Mouse (Mus musculus): ENCODE measurements around the gene Olfr651. TPM values are rescaled to one million over a fixed set of nuclear protein-coding genes. Genes with fewer than 3 reads are reported as not detected.
"Not testable (repeated sequence)": the region's sequence is repeated elsewhere in the genome, so short reads cannot be mapped to it uniquely, and the experiment has no call there.

The Olfr651 gene
- polyA plus RNA-seq (2015; fragmentation: Nextera tagmentation; extraction: Ambion mirVana), result not detected in 2 replicates

DNA sequence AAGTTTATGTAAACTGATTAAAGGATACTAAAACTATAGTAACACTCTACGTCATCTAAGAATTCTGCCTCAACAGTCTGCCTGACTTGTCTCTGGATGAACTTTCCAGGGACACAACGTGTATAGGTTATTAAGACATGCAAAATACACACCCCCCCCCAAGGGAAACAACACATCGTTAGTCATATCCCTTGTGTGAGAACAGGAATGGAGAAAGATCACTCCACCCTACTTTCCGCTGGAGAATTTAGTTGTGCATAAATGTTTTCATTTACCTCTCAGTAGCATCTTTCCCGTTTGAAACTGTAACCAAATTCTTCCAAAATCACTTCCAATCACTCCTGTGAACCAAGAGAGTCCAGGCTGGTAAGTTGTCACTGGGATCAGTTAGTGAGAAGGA is at the start of gene Olfr651:
Olfr651 (plus strand) TSS at position 301 of the 400 bp plus-strand sequence.
- no peak for ATAC-seq (replicated peaks)
- H3K4me3 ChIP-seq, result no peak within 1 kb of the TSS
- WGBS, result 84% methylated on average over 5 of the region's 5 CpGs
- H3K4me1 ChIP-seq, result no peaks in the 10 kb centered on the region
- no peak within 1 kb of the TSS for H3K4me2 ChIP-seq
- no peaks in the 10 kb centered on the region for H3K27me3 ChIP-seq (replicated peaks)
- H3K27ac ChIP-seq, result no peak within 1 kb of the TSS
- H3K9ac ChIP-seq, result no peak within 1 kb of the TSS
- H3K9me3 ChIP-seq, result no peaks in the 10 kb centered on the region
- no peaks in the 10 kb centered on the region for H3K36me3 ChIP-seq (replicated peaks)

DNA sequence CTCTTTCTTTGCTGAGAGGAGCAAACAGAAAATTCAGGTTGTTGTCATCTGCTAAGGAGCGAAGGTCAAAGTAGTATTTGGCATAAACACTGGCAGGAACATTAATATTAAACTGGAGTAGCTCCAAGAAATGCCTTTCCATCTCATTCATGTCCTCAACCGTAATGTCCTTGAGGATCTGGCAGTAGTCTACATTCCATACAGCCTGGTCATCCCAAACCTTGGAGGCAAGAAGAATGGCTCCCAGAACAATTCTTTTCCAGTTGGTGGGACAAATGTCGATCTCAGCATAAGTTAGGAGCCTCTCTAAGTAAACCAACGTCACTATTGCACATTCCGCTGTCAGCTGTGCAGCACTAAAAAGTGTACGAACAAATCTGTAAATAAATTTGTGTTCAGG is 48.7 kb upstream of the Olfr651 start:
- not testable (repeated sequence) for H3K4me2 ChIP-seq; H3K4me3 ChIP-seq; H3K4me1 ChIP-seq; H3K9me3 ChIP-seq; H3K27me3 ChIP-seq (replicated peaks); H3K9ac ChIP-seq; H3K36me3 ChIP-seq (replicated peaks); H3K27ac ChIP-seq; ATAC-seq (replicated peaks)
- 79% methylated on average over 6 of the region's 6 CpGs for WGBS

DNA sequence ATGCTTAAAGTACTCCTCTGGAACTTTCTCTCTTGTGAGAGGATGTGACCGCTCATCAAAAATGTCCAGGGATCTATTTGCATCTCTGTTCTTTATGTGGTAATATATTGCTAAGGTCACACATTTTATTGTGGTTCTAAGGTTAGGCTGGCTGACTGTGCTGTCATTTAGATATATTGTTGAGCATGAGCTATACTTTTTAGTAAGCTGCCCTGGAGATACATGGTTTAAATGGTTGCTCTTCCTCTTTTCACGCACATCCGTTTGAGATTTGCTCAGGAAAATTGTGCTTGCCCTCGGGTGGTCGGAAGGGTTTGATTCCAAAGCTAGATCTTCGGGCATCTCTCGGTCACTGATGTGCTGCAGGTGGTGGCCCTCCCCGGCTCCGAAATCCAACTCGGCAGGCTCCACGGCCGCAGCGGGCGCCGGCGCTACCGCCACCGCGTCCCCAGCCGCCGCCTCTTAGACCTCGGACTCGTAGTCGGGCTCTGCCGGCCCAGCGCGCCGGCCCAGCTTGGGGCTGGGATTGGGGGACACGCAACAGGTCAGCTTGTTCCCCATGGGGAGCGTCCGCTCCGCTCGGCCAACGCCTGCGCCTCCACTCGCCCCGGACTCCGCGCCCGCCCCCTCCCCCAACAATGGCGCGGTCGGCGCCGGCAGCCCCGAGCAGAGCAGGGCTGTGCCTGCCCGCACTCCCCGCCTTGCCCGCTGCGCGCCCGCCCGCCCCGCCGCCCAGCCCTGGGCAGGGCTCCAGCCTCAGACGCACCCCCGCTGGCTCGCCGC is 48.2 kb upstream of the Olfr651 start:
- H3K27ac ChIP-seq, result no peak overlapping the region
- peak overlapping the region; percentile 56 for H3K4me2 ChIP-seq
- peak; percentile 96 for ATAC-seq (replicated peaks)
- H3K4me3 ChIP-seq, result peak overlapping the region; percentile 52
- H3K9me3 ChIP-seq, result no peaks in the 10 kb centered on the region
- peak overlapping the region; percentile 28; the same call in 1 of the 2 replicates for H3K9ac ChIP-seq
- H3K36me3 ChIP-seq (replicated peaks), result no peaks in the 10 kb centered on the region
- no peaks in the 10 kb centered on the region for H3K4me1 ChIP-seq
- WGBS, result 2% methylated on average over 55 of the region's 59 CpGs
- H3K27me3 ChIP-seq (replicated peaks), result 0 out of 2 replicates have a peak, but pooled peaks cover 4% of the 10 kb centered on the region

DNA sequence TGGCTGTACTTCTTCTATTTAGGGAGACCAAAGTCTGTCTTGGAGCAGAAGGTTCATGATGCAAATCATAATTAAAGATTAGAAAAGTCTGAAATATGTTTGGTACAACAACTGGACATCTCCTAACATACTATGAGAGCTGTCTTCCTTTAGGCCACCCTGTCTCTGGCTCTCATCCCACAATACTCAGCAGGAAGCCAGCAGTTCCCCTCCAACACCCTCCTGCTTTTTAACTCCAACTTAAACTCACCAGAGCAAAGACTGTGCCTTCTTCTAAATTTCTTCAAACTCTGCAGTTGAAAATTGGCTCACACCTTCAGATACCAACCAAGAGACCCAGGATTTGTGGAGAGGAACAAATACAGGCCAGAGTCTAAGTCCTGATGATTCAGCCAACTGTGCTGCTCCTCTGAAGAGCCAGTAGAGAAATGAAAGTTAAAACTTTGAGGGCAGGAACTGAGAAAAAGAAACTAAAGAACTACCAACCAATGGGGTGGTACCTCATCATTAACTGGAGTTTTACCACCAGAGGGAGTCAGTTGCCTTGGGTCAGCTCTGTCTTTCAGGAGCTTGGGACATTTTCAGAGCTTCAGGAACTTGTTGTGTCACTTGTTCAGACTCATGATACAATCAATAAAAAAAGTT is 42.4 kb upstream of the Olfr651 start, which contains the start of gene Trim30d:
Trim30d (minus strand) TSS at position 429 of the 645 bp plus-strand sequence.
- not testable (repeated sequence) for H3K27me3 ChIP-seq (replicated peaks); H3K27ac ChIP-seq; H3K4me2 ChIP-seq; H3K4me1 ChIP-seq; H3K9ac ChIP-seq; H3K9me3 ChIP-seq; H3K36me3 ChIP-seq (replicated peaks); H3K4me3 ChIP-seq; ATAC-seq (replicated peaks)

DNA sequence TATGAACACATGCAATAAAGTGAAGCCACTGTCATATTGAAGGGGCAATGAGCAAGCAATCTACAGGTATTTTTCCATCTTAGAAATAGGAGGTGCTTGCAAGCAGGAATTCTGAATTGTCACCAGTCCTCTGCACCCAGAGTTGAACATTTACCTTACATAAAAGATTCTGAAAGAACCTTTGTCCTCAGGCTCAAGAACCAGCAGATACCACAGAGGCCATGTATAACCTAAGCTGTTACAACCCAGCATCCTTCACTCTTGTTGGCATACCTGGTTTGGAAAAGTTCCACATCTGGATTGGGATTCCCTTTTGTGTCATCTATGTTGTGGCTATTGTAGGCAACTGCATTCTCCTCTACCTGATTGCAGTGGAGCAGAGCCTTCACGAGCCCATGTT is 2.8 kb downstream of the Olfr651 start:
- Histone ChIP-seq H3K9me3 (no peaks in the 10 kb centered on the region), H3K4me3 (no peak overlapping the region), H3K27me3 (replicated peaks) (no peaks in the 10 kb centered on the region), H3K36me3 (replicated peaks) (no peaks in the 10 kb centered on the region), H3K4me2 (no peak overlapping the region), H3K9ac (no peak overlapping the region), H3K27ac (no peak overlapping the region), H3K4me1 (no peaks in the 10 kb centered on the region)
- WGBS, result 87% methylated on average over 1 of the region's 1 CpGs
- ATAC-seq (replicated peaks), result no peak

DNA sequence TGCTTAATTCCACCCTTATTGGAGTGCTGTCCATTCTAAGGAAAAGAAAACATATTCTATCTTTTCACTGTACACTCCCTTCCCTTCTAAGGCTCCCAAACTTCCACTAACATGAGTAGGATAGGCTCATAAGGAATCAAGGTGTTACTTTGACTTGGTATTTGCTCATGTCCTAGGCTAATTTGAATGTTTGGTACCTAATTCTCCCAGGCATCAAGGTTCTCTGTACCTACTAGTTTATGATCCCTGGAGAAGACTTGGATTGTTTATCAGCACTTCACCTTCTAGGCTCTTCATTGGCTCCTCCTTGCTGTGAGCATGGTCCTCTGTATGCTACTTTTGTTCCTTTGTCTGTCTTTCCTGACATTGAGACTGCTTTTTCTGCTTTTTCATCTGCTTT is 10.7 kb downstream of the Olfr651 start, which contains the start of gene Olfr652:
Olfr652 (plus strand) TSS at position 301 of the 400 bp plus-strand sequence.
- Histone ChIP-seq H3K4me3 (no peak within 1 kb of the TSS), H3K4me2 (no peak within 1 kb of the TSS), H3K36me3 (replicated peaks) (no peaks in the 10 kb centered on the region), H3K27ac (no peak within 1 kb of the TSS), H3K27me3 (replicated peaks) (no peaks in the 10 kb centered on the region), H3K9ac (no peak within 1 kb of the TSS), H3K4me1 (no peaks in the 10 kb centered on the region), H3K9me3 (no peaks in the 10 kb centered on the region)
- ATAC-seq (replicated peaks), result no peak

DNA sequence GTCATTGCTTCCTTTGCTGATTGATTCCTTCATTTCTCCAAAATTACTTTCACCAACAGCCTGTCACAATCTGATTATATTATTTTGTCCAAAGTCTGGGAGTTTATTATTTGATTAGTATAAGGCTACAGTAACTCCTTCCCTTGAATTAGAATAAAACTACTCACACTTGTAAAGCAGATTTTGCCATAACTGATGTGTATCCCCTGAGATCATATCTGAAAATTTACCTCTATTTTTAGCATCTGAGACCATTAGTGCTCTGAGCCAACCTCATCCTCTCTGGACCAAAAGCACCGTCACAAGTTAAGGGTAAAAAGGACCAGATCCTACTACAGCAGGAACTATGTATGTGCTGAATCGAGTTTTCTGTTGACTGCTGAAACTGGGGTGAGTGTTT is 27.1 kb downstream of the Olfr651 start, which contains the start of gene Olfr653:
Olfr653 (plus strand) TSS at position 301 of the 400 bp plus-strand sequence.
- 76% methylated on average over 2 of the region's 2 CpGs for WGBS
- no peak for ATAC-seq (replicated peaks)
- H3K27ac ChIP-seq, result no peak within 1 kb of the TSS

DNA sequence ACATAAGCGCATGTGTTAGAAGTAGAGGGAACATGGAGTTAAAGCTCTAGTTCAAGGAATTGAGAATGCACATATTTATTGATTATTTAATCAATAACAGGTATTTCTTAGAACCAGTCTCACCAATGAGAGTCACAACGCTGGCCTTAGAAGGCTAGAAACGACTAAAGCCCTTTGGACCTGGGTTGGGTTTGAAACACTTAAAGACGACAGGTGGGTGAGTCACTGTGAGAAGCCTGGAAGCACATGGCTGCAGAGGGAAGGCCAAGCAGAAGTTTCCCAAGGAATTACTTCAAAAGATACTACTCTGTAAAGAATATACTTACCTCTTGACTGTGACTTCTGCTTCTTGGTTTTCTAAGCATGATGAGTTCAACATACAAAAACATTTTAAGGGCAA is 30.9 kb downstream of the Olfr651 start:
- Histone ChIP-seq H3K4me3 (no peak overlapping the region), H3K9ac (no peak overlapping the region), H3K4me1 (no peaks in the 10 kb centered on the region), H3K36me3 (replicated peaks) (no peaks in the 10 kb centered on the region), H3K27me3 (replicated peaks) (no peaks in the 10 kb centered on the region), H3K4me2 (no peak overlapping the region), H3K27ac (no peak overlapping the region), H3K9me3 (no peaks in the 10 kb centered on the region)
- 98% methylated on average over 4 of the region's 4 CpGs for WGBS
- no peak for ATAC-seq (replicated peaks)

More for the DNA sequence above, 27.1 kb downstream of the Olfr651 start, which contains the start of gene Olfr653:
- H3K9ac ChIP-seq, result no peak within 1 kb of the TSS
- no peak within 1 kb of the TSS for H3K4me2 ChIP-seq
- H3K27me3 ChIP-seq (replicated peaks), result no peaks in the 10 kb centered on the region
- no peaks in the 10 kb centered on the region for H3K9me3 ChIP-seq
- no peaks in the 10 kb centered on the region for H3K4me1 ChIP-seq
- no peak within 1 kb of the TSS for H3K4me3 ChIP-seq
- no peaks in the 10 kb centered on the region for H3K36me3 ChIP-seq (replicated peaks)

DNA sequence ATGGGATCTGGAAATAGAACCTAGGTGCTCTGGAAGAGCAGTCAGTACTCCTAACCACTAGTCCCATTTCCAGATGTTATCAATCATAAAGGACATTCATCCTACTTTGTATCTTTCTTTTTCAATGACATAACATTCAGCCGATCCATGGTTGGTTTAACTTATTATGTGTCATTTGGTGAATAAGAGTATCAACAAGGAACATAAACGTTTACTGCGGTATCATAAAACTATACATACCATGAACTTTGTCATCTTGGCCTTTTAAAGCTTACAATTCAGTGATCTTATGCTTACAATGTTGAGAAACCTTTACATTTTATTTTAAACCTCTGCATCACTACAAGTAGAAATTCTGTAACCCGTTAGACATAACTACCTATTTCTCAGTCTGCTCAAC is 31.5 kb downstream of the Olfr651 start:
- Histone ChIP-seq H3K27ac (no peak overlapping the region), H3K4me2 (no peak overlapping the region), H3K36me3 (replicated peaks) (no peaks in the 10 kb centered on the region), H3K4me1 (no peaks in the 10 kb centered on the region), H3K4me3 (no peak overlapping the region), H3K27me3 (replicated peaks) (no peaks in the 10 kb centered on the region), H3K9me3 (no peaks in the 10 kb centered on the region), H3K9ac (no peak overlapping the region)
- ATAC-seq (replicated peaks), result no peak
- 89% methylated on average over 4 of the region's 4 CpGs for WGBS

DNA sequence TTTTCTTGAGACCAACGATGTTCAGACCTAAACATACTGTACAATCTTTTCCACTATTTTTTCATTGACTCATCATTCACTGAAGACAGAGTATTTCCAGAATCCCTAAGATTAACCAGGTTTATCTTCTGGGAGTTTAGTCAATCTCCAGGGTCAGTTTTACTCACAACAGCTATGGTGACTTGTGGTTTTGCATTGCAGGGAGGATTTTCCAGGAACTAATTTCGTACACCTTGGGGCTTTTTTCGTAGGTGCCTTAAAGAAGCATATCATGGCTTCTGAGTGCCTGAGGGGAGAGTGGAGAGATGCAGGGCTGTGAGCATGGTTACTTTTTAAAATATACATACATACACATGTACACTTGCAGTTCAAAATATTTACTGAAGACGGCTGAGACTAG is 36.8 kb downstream of the Olfr651 start, which contains the start of gene Olfr654:
Olfr654 (plus strand) TSS at position 301 of the 400 bp plus-strand sequence.
- Histone ChIP-seq H3K36me3 (replicated peaks) (no peaks in the 10 kb centered on the region), H3K9me3 (no peaks in the 10 kb centered on the region), H3K27ac (no peak within 1 kb of the TSS), H3K4me1 (no peaks in the 10 kb centered on the region), H3K27me3 (replicated peaks) (no peaks in the 10 kb centered on the region), H3K9ac (no peak within 1 kb of the TSS), H3K4me3 (no peak within 1 kb of the TSS), H3K4me2 (no peak within 1 kb of the TSS)
- 88% methylated on average over 4 of the region's 4 CpGs for WGBS
- ATAC-seq (replicated peaks), result no peak

DNA sequence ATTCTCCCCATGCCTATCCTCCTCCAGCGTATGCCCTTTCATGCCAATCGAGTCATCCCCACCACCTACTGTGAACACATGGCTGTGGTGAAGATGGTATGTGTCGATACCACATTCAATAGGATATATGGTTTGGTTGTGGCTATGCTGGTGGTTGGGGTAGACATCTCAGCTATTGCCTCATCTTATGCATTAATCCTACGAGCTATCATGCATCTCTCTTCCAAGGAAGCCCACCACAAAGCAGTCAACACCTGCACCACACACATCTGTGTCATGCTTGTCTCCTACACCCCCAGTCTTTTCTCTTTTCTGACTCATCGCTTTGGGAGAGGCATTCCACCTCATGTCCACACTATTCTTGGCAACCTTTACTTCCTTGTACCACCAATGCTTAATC is 38.3 kb downstream of the Olfr651 start:
- Histone ChIP-seq H3K27ac (no peak overlapping the region), H3K9ac (no peak overlapping the region), H3K4me3 (no peak overlapping the region), H3K4me1 (no peaks in the 10 kb centered on the region), H3K27me3 (replicated peaks) (no peaks in the 10 kb centered on the region), H3K4me2 (no peak overlapping the region), H3K9me3 (no peaks in the 10 kb centered on the region), H3K36me3 (replicated peaks) (no peaks in the 10 kb centered on the region)
- ATAC-seq (replicated peaks), result no peak
- 82% methylated on average over 5 of the region's 5 CpGs for WGBS

DNA sequence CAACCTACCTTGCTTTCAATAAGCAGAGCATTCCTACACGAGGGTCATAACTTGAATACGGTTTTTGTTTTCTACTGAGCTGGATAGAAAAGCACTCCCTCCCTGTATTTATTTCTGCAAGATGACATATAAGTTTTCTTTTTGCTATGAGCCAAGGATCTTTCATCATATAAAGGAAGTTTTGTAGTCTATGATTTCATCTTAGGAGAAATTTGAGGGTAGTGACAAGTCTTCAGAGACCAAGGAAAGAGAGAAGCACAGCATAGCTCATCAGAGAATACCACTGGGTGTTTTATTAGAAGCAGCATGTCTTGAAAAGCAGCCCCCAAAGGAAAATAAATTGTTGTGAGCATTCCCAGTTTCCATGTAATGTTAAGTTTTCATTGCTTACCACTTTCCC is 51.7 kb downstream of the Olfr651 start, which contains the start of gene Olfr655:
Olfr655 (minus strand) TSS at position 101 of the 400 bp plus-strand sequence.
- 87% methylated on average over 2 of the region's 2 CpGs for WGBS
- ATAC-seq (replicated peaks), result no peak
- no peaks in the 10 kb centered on the region for H3K9me3 ChIP-seq

More for the DNA sequence above, 51.7 kb downstream of the Olfr651 start, which contains the start of gene Olfr655:
- H3K4me2 ChIP-seq, result no peak within 1 kb of the TSS
- no peaks in the 10 kb centered on the region for H3K36me3 ChIP-seq (replicated peaks)
- no peaks in the 10 kb centered on the region for H3K27me3 ChIP-seq (replicated peaks)
- no peak within 1 kb of the TSS for H3K9ac ChIP-seq
- no peaks in the 10 kb centered on the region for H3K4me1 ChIP-seq
- H3K4me3 ChIP-seq, result no peak within 1 kb of the TSS
- no peak within 1 kb of the TSS for H3K27ac ChIP-seq

Data from midbrain, embryonic 15.5 days (tissue).